Comparison of ENCODE assay signal across 9 mouse cellular contexts in genomic region chr17:64604163-64604562, GRCm38 (mm10). TPM values are rescaled to one million over a fixed set of nuclear protein-coding genes. Genes with fewer than 3 reads are reported as not detected.
DNase-seq lines count a peak whose midpoint lies in the region; ATAC-seq and TF ChIP-seq lines count a peak whose summit lies in the region.
"Had no signal": no experiment of that assay in that cellular context is flagged by ENCODE, and none has a peak within 500 bp of the region (broad histone marks: within the 10 kb centered on the region; RNA-seq: fewer than 3 reads in every experiment).

No protein-coding gene starts in this region.

- no peak for ATAC-seq in kidney, postnatal 0 days (replicated peaks; ENCODE audit: low FRiP score, low read depth)
- no peak for ATAC-seq in kidney, embryonic 16.5 days (ENCODE audit: low FRiP score, low TSS enrichment)
- ATAC-seq in limb, embryonic 14.5 days (ENCODE audit: low FRiP score, low read depth), result no peak
- ATAC-seq in stomach, embryonic 14.5 days (ENCODE audit: insufficient number of reproducible peaks, insufficient read depth, low FRiP score, low read depth), result no peak
- no peak for ATAC-seq in megakaryocyte progenitor cell, adult 5-6 weeks (replicated peaks; ENCODE audit: poor library complexity)

- H3K9me3 ChIP-seq in kidney, postnatal 0 days (replicated peaks; ENCODE audit: low read length), result no peaks in the 10 kb centered on the region
- H3K9me3 ChIP-seq in kidney, embryonic 16.5 days (ENCODE audit: low read length), result no peaks in the 10 kb centered on the region
- H3K9me3 ChIP-seq in limb, embryonic 14.5 days (ENCODE audit: control insufficient read depth, low read length), result no peaks in the 10 kb centered on the region
- H3K9me3 ChIP-seq in stomach, embryonic 14.5 days (ENCODE audit: control insufficient read depth, low read depth, low read length), result no peaks in the 10 kb centered on the region

- TF ChIP-seq CTCF in kidney, postnatal 0 days (IDR thresholded peaks at IDR 0.05; ENCODE audit: low read depth), result no peak

- no peaks in the 10 kb centered on the region; the same call in 1 of the 2 replicates for H3K36me3 ChIP-seq in kidney, postnatal 0 days (ENCODE audit: insufficient read depth, low read length)
- no peaks in the 10 kb centered on the region for H3K36me3 ChIP-seq in kidney, embryonic 16.5 days (ENCODE audit: insufficient read depth, low read length)
- no peaks in the 10 kb centered on the region for H3K36me3 ChIP-seq in limb, embryonic 14.5 days (ENCODE audit: control insufficient read depth, insufficient read depth, low read length)
- no peaks in the 10 kb centered on the region for H3K36me3 ChIP-seq in stomach, embryonic 14.5 days (ENCODE audit: control insufficient read depth, insufficient read depth, low read length)

- no peak for TF ChIP-seq POLR2A in limb, embryonic 14.5 days (IDR thresholded peaks at IDR 0.05; ENCODE audit: borderline replicate concordance, extremely low read depth, insufficient read depth, insufficient read length)

- 52% methylated on average over 5 of the region's 5 CpGs for WGBS in kidney, postnatal 0 days
- 56% methylated on average over 5 of the region's 5 CpGs for WGBS in kidney, embryonic 16.5 days
- WGBS in limb, embryonic 14.5 days, result 70% methylated on average over 5 of the region's 5 CpGs
- WGBS in stomach, embryonic 14.5 days, result 60% methylated on average over 5 of the region's 5 CpGs

- no peak for DNase-seq in kidney, postnatal 0 days (ENCODE audit: low spot score)
- peak; percentile 10 for DNase-seq in T-cell, adult 2 months (ENCODE audit: low spot score)
- no peak for DNase-seq in limb, embryonic 14.5 days (ENCODE audit: low spot score)
- no peak for DNase-seq in adrenal gland, adult 8-10 months
- no peak for DNase-seq in layer of hippocampus, adult 18-20 months (ENCODE audit: low spot score in 2 of 2)
- DNase-seq: heart, postnatal 4 days had no signal

- H3K27ac ChIP-seq in kidney, postnatal 0 days, result no peak overlapping the region
- no peak overlapping the region for H3K27ac ChIP-seq in kidney, embryonic 16.5 days (ENCODE audit: low read length)
- no peak overlapping the region for H3K27ac ChIP-seq in limb, embryonic 14.5 days (replicated peaks; ENCODE audit: low read depth, low read length)
- no peak overlapping the region for H3K27ac ChIP-seq in stomach, embryonic 14.5 days (ENCODE audit: low read length)

- H3K9ac ChIP-seq in kidney, postnatal 0 days (ENCODE audit: low read depth, low read length), result no peak overlapping the region
- H3K9ac ChIP-seq in kidney, embryonic 16.5 days (replicated peaks; ENCODE audit: low read length), result no peak overlapping the region
- no peak overlapping the region for H3K9ac ChIP-seq in limb, embryonic 14.5 days (ENCODE audit: low read depth, low read length, severe bottlenecking)
- H3K9ac ChIP-seq in stomach, embryonic 14.5 days (replicated peaks; ENCODE audit: low read depth, low read length), result no peak overlapping the region

- no peak overlapping the region for H3K4me3 ChIP-seq in kidney, postnatal 0 days (replicated peaks; ENCODE audit: low read depth, low read length)
- H3K4me3 ChIP-seq in kidney, embryonic 16.5 days (ENCODE audit: low read length), result no peak overlapping the region
- H3K4me3 ChIP-seq in limb, embryonic 14.5 days (replicated peaks; ENCODE audit: low read length), result 0 out of 2 replicates have a peak overlapping the region, but pooled peaks have one; percentile 2
- no peak overlapping the region for H3K4me3 ChIP-seq in stomach, embryonic 14.5 days (ENCODE audit: low read depth, low read length)

- H3K4me2 ChIP-seq in kidney, postnatal 0 days (ENCODE audit: low read length), result peak overlapping the region; percentile 76; the same call in 1 of the 2 replicates
- H3K4me2 ChIP-seq in kidney, embryonic 16.5 days (replicated peaks; ENCODE audit: low read depth, low read length), result no peak overlapping the region
- H3K4me2 ChIP-seq in limb, embryonic 14.5 days (replicated peaks; ENCODE audit: low read depth, low read length, severe bottlenecking), result peak overlapping the region; percentile 91
- H3K4me2 ChIP-seq in stomach, embryonic 14.5 days (replicated peaks; ENCODE audit: low read depth, low read length), result peak overlapping the region; percentile 94

- H3K4me1 ChIP-seq in kidney, postnatal 0 days (replicated peaks; ENCODE audit: insufficient read depth, low read length), result peaks cover 13% of the 10 kb centered on the region
- H3K4me1 ChIP-seq in kidney, embryonic 16.5 days (ENCODE audit: insufficient read depth, low read length), result peaks cover 39% of the 10 kb centered on the region
- peaks cover 32% of the 10 kb centered on the region for H3K4me1 ChIP-seq in limb, embryonic 14.5 days (ENCODE audit: control insufficient read depth, insufficient read depth, low read length)
- peaks cover 25% of the 10 kb centered on the region; the same call in 1 of the 2 replicates for H3K4me1 ChIP-seq in stomach, embryonic 14.5 days (ENCODE audit: control insufficient read depth, insufficient read depth, low read length)

- H3K27me3 ChIP-seq in kidney, postnatal 0 days (ENCODE audit: insufficient read depth, low read length), result no peaks in the 10 kb centered on the region
- no peaks in the 10 kb centered on the region for H3K27me3 ChIP-seq in kidney, embryonic 16.5 days (ENCODE audit: insufficient read depth, low read length)
- H3K27me3 ChIP-seq in limb, embryonic 14.5 days (ENCODE audit: control insufficient read depth, insufficient read depth, low read length), result no peaks in the 10 kb centered on the region
- H3K27me3 ChIP-seq in stomach, embryonic 14.5 days (ENCODE audit: control insufficient read depth, insufficient read depth, low read length), result no peaks in the 10 kb centered on the region

RNA-seq across cellular contexts. Expression of gene Man2a1, which starts 3.6 kb away (rescaled TPM):
- polyA plus RNA-seq in kidney, postnatal 0 days (2015; fragmentation: Nextera tagmentation; extraction: Ambion mirVana), result 9.5 and 9.9 TPM in 2 replicates
- 7.3 and 9.1 TPM in 2 replicates for polyA plus RNA-seq in kidney, embryonic 16.5 days (2015; fragmentation: Nextera tagmentation; extraction: Ambion mirVana)
- 27.4 and 31.9 TPM in 2 replicates for polyA plus RNA-seq in limb, embryonic 14.5 days (2012; rRNA removed)
- polyA plus RNA-seq in limb, embryonic 14.5 days (2014; fragmentation: Nextera tagmentation; extraction: Ambion mirVana), result 12.5 and 16.1 TPM in 2 replicates
- 16.1 and 19.5 TPM in 2 replicates for polyA plus RNA-seq in stomach, embryonic 14.5 days (2014; fragmentation: Nextera tagmentation; extraction: Ambion mirVana)
- total RNA-seq in adrenal gland, adult 8-10 months (2022), result 100 to 1,000 TPM; 112 to 154 (median 134) TPM
- total RNA-seq in layer of hippocampus, adult 18-20 months (2021), result 10 to 100 TPM; 15.9 to 16.5 TPM
- 31.5 and 34.7 TPM in 2 replicates for total RNA-seq in megakaryocyte progenitor cell, adult 5-6 weeks (2015)
- 32.9 and 35.3 TPM in 2 replicates for total RNA-seq in megakaryocyte progenitor cell, adult 5-6 weeks (2017)
